Mouse (Mus musculus): Measurements from ENCODE around the gene Prss56. TPM values are rescaled to one million over a fixed set of nuclear protein-coding genes. Genes with fewer than 3 reads are reported as not detected.

The Prss56 gene
- total and polyA plus RNA-seq, 3 experiments, result not detected

- DNase-seq (ENCODE audit: low spot score), result no peak
- Histone ChIP-seq H3K27me3 (ENCODE audit: insufficient read depth, low read length) (peaks cover 57% of the 10 kb centered on the region), H3K36me3 (replicated peaks) (no peaks in the 10 kb centered on the region), H3K9me3 (replicated peaks) (no peaks in the 10 kb centered on the region), H3K4me3 (ENCODE audit: low read depth, low read length) (no peak within 1 kb of the TSS), H3K4me1 (ENCODE audit: insufficient read depth, low read depth, low read length) (peaks cover 5% of the 10 kb centered on the region; the same call in 1 of the 2 replicates)
- TF ChIP-seq POLR2AphosphoS5 (IDR thresholded peaks at IDR 0.05; ENCODE audit: insufficient replicate concordance, low read depth, low read length) (no peak), GATA1 (IDR thresholded peaks at IDR 0.05; ENCODE audit: borderline replicate concordance, low read length) (no peak), CTCF (IDR thresholded peaks at IDR 0.05; ENCODE audit: low read depth, low read length) (no peak), TAL1 (conservative IDR thresholded peaks at IDR 0.05; ENCODE audit: low read depth, low read length) (no peak), GATA2 (IDR thresholded peaks at IDR 0.05; ENCODE audit: borderline replicate concordance, low read depth, low read length) (no peak)
- ATAC-seq (ENCODE audit: extremely low read depth, insufficient number of reproducible peaks, low FRiP score, poor library complexity, severe bottlenecking), result no peak
Measured at GRCm38 (mm10) chr1:87190429-87190828, 7.3 kb downstream of the Prss56 start, which contains the start of gene Chrnd. Chrnd (plus strand) TSS chr1:87190607.

GRCm38 (mm10) chr1:87197296-87197695 lies 14.2 kb downstream of the Prss56 start:
- Histone ChIP-seq H3K27me3 (ENCODE audit: insufficient read depth, low read length) (peaks cover 37% of the 10 kb centered on the region), H3K4me1 (ENCODE audit: insufficient read depth, low read depth, low read length) (no peaks in the 10 kb centered on the region), H3K9me3 (replicated peaks) (no peaks in the 10 kb centered on the region), H3K4me3 (ENCODE audit: low read depth, low read length) (no peak overlapping the region), H3K36me3 (replicated peaks) (no peaks in the 10 kb centered on the region)
- no peak for DNase-seq (ENCODE audit: low spot score)
- TF ChIP-seq CTCF (IDR thresholded peaks at IDR 0.05; ENCODE audit: low read depth, low read length) (no peak), GATA2 (IDR thresholded peaks at IDR 0.05; ENCODE audit: borderline replicate concordance, low read depth, low read length) (no peak), TAL1 (conservative IDR thresholded peaks at IDR 0.05; ENCODE audit: low read depth, low read length) (no peak), GATA1 (IDR thresholded peaks at IDR 0.05; ENCODE audit: borderline replicate concordance, low read length) (no peak), POLR2AphosphoS5 (IDR thresholded peaks at IDR 0.05; ENCODE audit: insufficient replicate concordance, low read depth, low read length) (no peak)
- ATAC-seq (ENCODE audit: extremely low read depth, insufficient number of reproducible peaks, low FRiP score, poor library complexity, severe bottlenecking), result no peak

GRCm38 (mm10) chr1:87198119-87199065 lies 15.3 kb downstream of the Prss56 start:
- no peaks in the 10 kb centered on the region for H3K9me3 ChIP-seq (replicated peaks)
- H3K36me3 ChIP-seq (replicated peaks), result no peaks in the 10 kb centered on the region
- peaks cover 30% of the 10 kb centered on the region; the same call in 1 of the 2 replicates for H3K27me3 ChIP-seq (ENCODE audit: insufficient read depth, low read length)
- ATAC-seq (ENCODE audit: extremely low read depth, insufficient number of reproducible peaks, low FRiP score, poor library complexity, severe bottlenecking), result no peak
- no peak for DNase-seq (ENCODE audit: low spot score)
- no peaks in the 10 kb centered on the region for H3K4me1 ChIP-seq (ENCODE audit: insufficient read depth, low read depth, low read length)
- TF ChIP-seq CTCF (IDR thresholded peaks at IDR 0.05; ENCODE audit: low read depth, low read length) (no peak), TAL1 (conservative IDR thresholded peaks at IDR 0.05; ENCODE audit: low read depth, low read length) (no peak), GATA2 (IDR thresholded peaks at IDR 0.05; ENCODE audit: borderline replicate concordance, low read depth, low read length) (no peak), GATA1 (IDR thresholded peaks at IDR 0.05; ENCODE audit: borderline replicate concordance, low read length) (no peak), POLR2AphosphoS5 (IDR thresholded peaks at IDR 0.05; ENCODE audit: insufficient replicate concordance, low read depth, low read length) (no peak)
- H3K4me3 ChIP-seq (ENCODE audit: low read depth, low read length), result no peak overlapping the region

- Histone ChIP-seq H3K4me1 (ENCODE audit: insufficient read depth, low read depth, low read length) (no peaks in the 10 kb centered on the region), H3K4me3 (ENCODE audit: low read depth, low read length) (no peak overlapping the region), H3K9me3 (replicated peaks) (no peaks in the 10 kb centered on the region), H3K36me3 (replicated peaks) (no peaks in the 10 kb centered on the region), H3K27me3 (ENCODE audit: insufficient read depth, low read length) (peaks cover 37% of the 10 kb centered on the region)
- ATAC-seq (ENCODE audit: extremely low read depth, insufficient number of reproducible peaks, low FRiP score, poor library complexity, severe bottlenecking) (no peak), DNase-seq (ENCODE audit: low spot score) (no peak)
- TF ChIP-seq GATA2 (IDR thresholded peaks at IDR 0.05; ENCODE audit: borderline replicate concordance, low read depth, low read length) (no peak), TAL1 (conservative IDR thresholded peaks at IDR 0.05; ENCODE audit: low read depth, low read length) (no peak), POLR2AphosphoS5 (IDR thresholded peaks at IDR 0.05; ENCODE audit: insufficient replicate concordance, low read depth, low read length) (no peak), GATA1 (IDR thresholded peaks at IDR 0.05; ENCODE audit: borderline replicate concordance, low read length) (no peak), CTCF (IDR thresholded peaks at IDR 0.05; ENCODE audit: low read depth, low read length) (no peak)
Measured at GRCm38 (mm10) chr1:87200811-87201210, 17.7 kb downstream of the Prss56 start.

GRCm38 (mm10) chr1:87201848-87202247 lies 18.7 kb downstream of the Prss56 start:
- DNase-seq (ENCODE audit: low spot score), result no peak
- ATAC-seq (ENCODE audit: extremely low read depth, insufficient number of reproducible peaks, low FRiP score, poor library complexity, severe bottlenecking), result no peak
- TF ChIP-seq POLR2AphosphoS5 (IDR thresholded peaks at IDR 0.05; ENCODE audit: insufficient replicate concordance, low read depth, low read length) (no peak), GATA2 (IDR thresholded peaks at IDR 0.05; ENCODE audit: borderline replicate concordance, low read depth, low read length) (no peak), CTCF (IDR thresholded peaks at IDR 0.05; ENCODE audit: low read depth, low read length) (no peak), TAL1 (conservative IDR thresholded peaks at IDR 0.05; ENCODE audit: low read depth, low read length) (no peak)

GRCm38 (mm10) chr1:87203779-87204178 lies 20.7 kb downstream of the Prss56 start:
- TF ChIP-seq GATA2 (IDR thresholded peaks at IDR 0.05; ENCODE audit: borderline replicate concordance, low read depth, low read length) (no peak), CTCF (IDR thresholded peaks at IDR 0.05; ENCODE audit: low read depth, low read length) (no peak), TAL1 (conservative IDR thresholded peaks at IDR 0.05; ENCODE audit: low read depth, low read length) (no peak), POLR2AphosphoS5 (IDR thresholded peaks at IDR 0.05; ENCODE audit: insufficient replicate concordance, low read depth, low read length) (no peak), GATA1 (IDR thresholded peaks at IDR 0.05; ENCODE audit: borderline replicate concordance, low read length) (no peak)
- Histone ChIP-seq H3K4me1 (ENCODE audit: insufficient read depth, low read depth, low read length) (peaks cover 3% of the 10 kb centered on the region; the same call in 1 of the 2 replicates), H3K36me3 (replicated peaks) (no peaks in the 10 kb centered on the region), H3K9me3 (replicated peaks) (no peaks in the 10 kb centered on the region), H3K4me3 (ENCODE audit: low read depth, low read length) (no peak overlapping the region), H3K27me3 (ENCODE audit: insufficient read depth, low read length) (peaks cover 48% of the 10 kb centered on the region)
- ATAC-seq (ENCODE audit: extremely low read depth, insufficient number of reproducible peaks, low FRiP score, poor library complexity, severe bottlenecking), result no peak
- DNase-seq (ENCODE audit: low spot score), result no peak

More at GRCm38 (mm10) chr1:87201848-87202247, 18.7 kb downstream of the Prss56 start:
- no peaks in the 10 kb centered on the region for H3K36me3 ChIP-seq (replicated peaks)
- no peaks in the 10 kb centered on the region for H3K4me1 ChIP-seq (ENCODE audit: insufficient read depth, low read depth, low read length)
- H3K4me3 ChIP-seq (ENCODE audit: low read depth, low read length), result no peak overlapping the region
- H3K27me3 ChIP-seq (ENCODE audit: insufficient read depth, low read length), result peaks cover 46% of the 10 kb centered on the region
- no peaks in the 10 kb centered on the region for H3K9me3 ChIP-seq (replicated peaks)

Measured in G1E (cell line).